Mouse (Mus musculus) right cerebral cortex, adult 2 months (tissue): Measurements from ENCODE around the gene Cldnd1.

ENCODE experiments used
- DNase-seq, 2 experiments: peaks; one replicate each; pipeline ENCODE4 v3.0.0; 2021 to 2022; ENCODE audit warnings: low spot score in 2 of 2

The Cldnd1 gene

GRCm38 (mm10) chr16:58727477-58728131, at the start of gene Cldnd1:
Gene Cldnd1 (plus strand): TSS chr16:58727910.
- DNase-seq: peak; percentile 94 to 95

GRCm38 (mm10) chr16:58678660-58679059, 49.0 kb upstream of the Cldnd1 start:
- DNase-seq: no peak

GRCm38 (mm10) chr16:58682046-58682445, 45.7 kb upstream of the Cldnd1 start:
- no peak for DNase-seq

GRCm38 (mm10) chr16:58682870-58683269, 44.8 kb upstream of the Cldnd1 start:
- no peak for DNase-seq

GRCm38 (mm10) chr16:58683911-58684310, 43.8 kb upstream of the Cldnd1 start:
- DNase-seq: no peak

- DNase-seq: no peak
Observed at GRCm38 (mm10) chr16:58684537-58684936, 43.2 kb upstream of the Cldnd1 start.

- DNase-seq: no peak
Observed at GRCm38 (mm10) chr16:58685548-58686537, 41.9 kb upstream of the Cldnd1 start.

GRCm38 (mm10) chr16:58688534-58688933, 39.2 kb upstream of the Cldnd1 start:
- no peak for DNase-seq

- DNase-seq: no peak
Observed at GRCm38 (mm10) chr16:58689555-58690169, 38.0 kb upstream of the Cldnd1 start.

GRCm38 (mm10) chr16:58690322-58690732, 37.4 kb upstream of the Cldnd1 start:
- DNase-seq: no peak

- no peak for DNase-seq
Observed at GRCm38 (mm10) chr16:58694091-58694490, 33.6 kb upstream of the Cldnd1 start.

GRCm38 (mm10) chr16:58696796-58697195, 30.9 kb upstream of the Cldnd1 start:
- no peak for DNase-seq

GRCm38 (mm10) chr16:58697261-58697660, 30.4 kb upstream of the Cldnd1 start:
- DNase-seq: no peak

GRCm38 (mm10) chr16:58700174-58700573, 27.5 kb upstream of the Cldnd1 start:
- DNase-seq: no peak

GRCm38 (mm10) chr16:58700816-58701424, 26.8 kb upstream of the Cldnd1 start:
- no peak for DNase-seq

- DNase-seq: no peak
Observed at GRCm38 (mm10) chr16:58701779-58702178, 25.9 kb upstream of the Cldnd1 start.

GRCm38 (mm10) chr16:58702329-58702932, 25.3 kb upstream of the Cldnd1 start:
- no peak for DNase-seq

GRCm38 (mm10) chr16:58703382-58704124, 24.2 kb upstream of the Cldnd1 start:
- DNase-seq: peak in 1 of 2 experiments; percentile 16

- no peak for DNase-seq
Observed at GRCm38 (mm10) chr16:58704999-58705398, 22.7 kb upstream of the Cldnd1 start.

- peak in 1 of 2 experiments; percentile 13 for DNase-seq
Observed at GRCm38 (mm10) chr16:58707276-58707905, 20.3 kb upstream of the Cldnd1 start.
